Mouse (Mus musculus): ENCODE measurements at regions not wholly inside any gene's neighbourhood (a gene's known extent, or its start where the extent isn't known, plus 50 kb on each side); places are given as distances from the start of the nearest gene placed in this dataset.

DNA sequence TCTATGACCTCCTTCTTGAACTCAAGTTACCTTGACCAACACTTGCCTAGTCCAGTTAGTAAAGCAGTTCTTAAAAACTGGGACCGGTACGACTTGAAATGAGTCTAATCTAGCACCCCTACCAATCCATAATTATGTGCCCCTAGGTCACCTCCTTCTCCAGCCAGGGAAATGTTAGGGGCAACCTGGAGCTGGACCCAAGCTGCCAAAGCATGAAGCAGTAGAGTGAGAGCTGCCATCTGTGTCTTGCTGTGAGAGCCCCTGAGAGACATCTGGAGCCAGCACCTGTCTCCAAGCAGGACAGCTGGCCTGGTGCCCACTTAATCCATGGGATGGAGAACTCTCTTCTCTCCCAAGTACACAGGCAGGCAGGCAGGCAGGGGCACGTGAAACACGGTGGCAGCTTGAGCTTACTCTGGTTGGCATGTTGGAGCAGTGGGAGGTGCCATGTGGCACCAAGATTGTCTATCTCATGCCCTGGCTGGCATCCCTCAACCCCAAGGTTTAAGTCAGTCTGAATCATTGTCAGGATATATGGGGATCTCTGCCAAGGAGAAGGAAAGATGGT lies 1473.8 kb upstream of the Gm6569 start:
- Histone ChIP-seq H3K4me1 (ENCODE audit: control insufficient read depth, insufficient read depth, low read length) (no peaks in the 10 kb centered on the region), H3K9ac (ENCODE audit: low read length) (no peak overlapping the region), H3K27ac (ENCODE audit: low read depth, low read length) (no peak overlapping the region), H3K9me3 (replicated peaks; ENCODE audit: control insufficient read depth, low read length) (no peaks in the 10 kb centered on the region), H3K27me3 (replicated peaks; ENCODE audit: control insufficient read depth, insufficient read depth, low read length) (no peaks in the 10 kb centered on the region), H3K4me2 (ENCODE audit: low read length) (no peak overlapping the region), H3K36me3 (ENCODE audit: control insufficient read depth, insufficient read depth, low read length) (no peaks in the 10 kb centered on the region), H3K4me3 (ENCODE audit: low read depth, low read length) (no peak overlapping the region)
- 83% methylated on average over 4 of the region's 4 CpGs for WGBS
- ATAC-seq = 0 out of 2 replicates have a peak, but pooled peaks have one; percentile 48
- DNase-seq (ENCODE audit: low spot score) = peak; percentile 46

DNA sequence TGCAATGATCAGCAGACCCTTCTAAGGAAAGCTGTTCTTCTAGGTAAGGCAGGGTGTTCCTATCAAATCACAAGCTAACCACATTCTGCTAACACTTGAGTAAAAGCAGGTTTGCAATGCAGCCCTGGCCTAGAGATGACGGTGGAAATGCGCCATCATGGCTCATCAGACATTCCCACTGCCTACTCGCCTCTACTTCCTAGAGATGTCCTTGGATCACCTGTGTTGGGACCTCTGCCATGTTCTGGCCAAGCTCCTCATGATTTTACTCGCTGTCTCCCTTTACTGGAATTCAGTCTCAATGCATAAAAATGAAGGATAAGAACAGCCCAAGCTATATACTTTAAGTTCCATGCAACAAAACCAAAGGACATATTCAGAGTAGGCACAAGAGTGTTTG lies 1461.3 kb upstream of the Gm6569 start:
- Histone ChIP-seq H3K27me3 (replicated peaks; ENCODE audit: control insufficient read depth, insufficient read depth, low read length) (no peaks in the 10 kb centered on the region), H3K9me3 (replicated peaks; ENCODE audit: control insufficient read depth, low read length) (no peaks in the 10 kb centered on the region), H3K4me1 (ENCODE audit: control insufficient read depth, insufficient read depth, low read length) (no peaks in the 10 kb centered on the region), H3K4me3 (ENCODE audit: low read depth, low read length) (no peak overlapping the region), H3K36me3 (ENCODE audit: control insufficient read depth, insufficient read depth, low read length) (no peaks in the 10 kb centered on the region), H3K27ac (ENCODE audit: low read depth, low read length) (no peak overlapping the region), H3K9ac (ENCODE audit: low read length) (no peak overlapping the region), H3K4me2 (ENCODE audit: low read length) (no peak overlapping the region)
- 88% methylated on average over 4 of the region's 4 CpGs for WGBS
- no peak for DNase-seq (ENCODE audit: low spot score)
- ATAC-seq = no peak

- Histone ChIP-seq H3K9me3 (replicated peaks; ENCODE audit: control insufficient read depth, low read length) (no peaks in the 10 kb centered on the region), H3K9ac (ENCODE audit: low read length) (no peak overlapping the region), H3K36me3 (ENCODE audit: control insufficient read depth, insufficient read depth, low read length) (no peaks in the 10 kb centered on the region), H3K27ac (ENCODE audit: low read depth, low read length) (no peak overlapping the region), H3K27me3 (replicated peaks; ENCODE audit: control insufficient read depth, insufficient read depth, low read length) (no peaks in the 10 kb centered on the region), H3K4me1 (ENCODE audit: control insufficient read depth, insufficient read depth, low read length) (peaks cover 1% of the 10 kb centered on the region; the same call in 1 of the 2 replicates), H3K4me3 (ENCODE audit: low read depth, low read length) (no peak overlapping the region), H3K4me2 (ENCODE audit: low read length) (no peak overlapping the region)
- DNase-seq (ENCODE audit: low spot score) (peak; percentile 34), ATAC-seq (no peak)
These were observed 1457.2 kb upstream of the Gm6569 start for GRCm38 (mm10) chr15:72377201-72377600.

- no peak overlapping the region for H3K9ac ChIP-seq (ENCODE audit: low read length)
- WGBS = 17% methylated on average over 4 of the region's 4 CpGs
- no peaks in the 10 kb centered on the region for H3K36me3 ChIP-seq (ENCODE audit: control insufficient read depth, insufficient read depth, low read length)
- no peak overlapping the region for H3K4me3 ChIP-seq (ENCODE audit: low read depth, low read length)
- H3K4me1 ChIP-seq (ENCODE audit: control insufficient read depth, insufficient read depth, low read length) = peaks cover 11% of the 10 kb centered on the region
- no peak overlapping the region for H3K4me2 ChIP-seq (ENCODE audit: low read length)
- no peaks in the 10 kb centered on the region for H3K9me3 ChIP-seq (replicated peaks; ENCODE audit: control insufficient read depth, low read length)
- ATAC-seq = no peak
- DNase-seq (ENCODE audit: low spot score) = no peak
- no peak overlapping the region for H3K27ac ChIP-seq (ENCODE audit: low read depth, low read length)
- H3K27me3 ChIP-seq (replicated peaks; ENCODE audit: control insufficient read depth, insufficient read depth, low read length) = no peaks in the 10 kb centered on the region
These were observed 1455.1 kb upstream of the Gm6569 start for GRCm38 (mm10) chr15:72379291-72379690.

DNA sequence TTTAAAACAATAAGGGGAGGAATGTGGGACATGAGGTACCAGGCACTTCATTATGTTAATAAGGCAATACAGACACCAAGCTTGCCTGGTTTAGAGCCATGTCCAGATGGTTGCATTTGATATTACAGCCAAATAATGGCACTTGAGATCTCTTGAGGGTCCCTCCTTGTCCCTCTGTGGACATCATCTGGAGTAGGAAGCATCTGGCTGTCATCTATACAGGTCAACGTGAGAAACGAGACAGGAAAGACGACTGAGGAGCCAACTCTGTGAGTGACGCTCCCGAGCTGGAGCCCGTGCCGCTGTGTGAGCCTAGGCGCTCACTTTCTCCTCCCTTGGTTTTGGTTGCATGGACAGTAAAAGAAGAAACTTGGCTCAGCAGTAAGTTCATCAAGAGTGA lies 1453.2 kb upstream of the Gm6569 start:
- H3K9ac ChIP-seq (ENCODE audit: low read length) = no peak overlapping the region
- H3K4me1 ChIP-seq (ENCODE audit: control insufficient read depth, insufficient read depth, low read length) = peaks cover 11% of the 10 kb centered on the region
- whole genome bisulfite sequencing = 58% methylated on average over 8 of the region's 8 CpGs
- H3K36me3 ChIP-seq (ENCODE audit: control insufficient read depth, insufficient read depth, low read length) = no peaks in the 10 kb centered on the region
- H3K4me2 ChIP-seq (ENCODE audit: low read length) = no peak overlapping the region
- H3K27me3 ChIP-seq (replicated peaks; ENCODE audit: control insufficient read depth, insufficient read depth, low read length) = no peaks in the 10 kb centered on the region
- no peaks in the 10 kb centered on the region for H3K9me3 ChIP-seq (replicated peaks; ENCODE audit: control insufficient read depth, low read length)
- peak; percentile 38; the same call in 1 of the 2 replicates for ATAC-seq
- H3K4me3 ChIP-seq (ENCODE audit: low read depth, low read length) = no peak overlapping the region
- H3K27ac ChIP-seq (ENCODE audit: low read depth, low read length) = no peak overlapping the region
- DNase-seq (ENCODE audit: low spot score) = peak; percentile 39

DNA sequence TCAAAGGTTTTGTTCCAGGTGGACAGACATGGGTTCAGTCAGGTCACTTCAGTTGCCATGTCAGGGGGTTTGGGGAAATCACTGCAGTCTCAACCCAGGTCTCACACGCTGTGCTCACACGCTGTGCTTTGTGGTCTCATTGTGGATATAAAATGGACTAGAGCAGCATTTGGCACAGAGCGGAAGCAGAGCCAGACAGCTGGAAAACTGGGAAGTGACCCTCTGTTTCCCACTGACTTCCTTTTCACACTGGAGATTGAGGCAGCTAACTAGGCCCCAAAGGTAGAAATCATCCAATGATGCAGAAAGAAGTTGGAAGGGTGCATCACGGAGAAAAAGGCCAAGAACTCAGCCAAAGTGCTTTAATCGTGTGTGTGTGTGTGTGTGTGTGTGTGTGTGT lies 1452.6 kb upstream of the Gm6569 start:
- 45% methylated on average over 5 of the region's 5 CpGs for WGBS
- Histone ChIP-seq H3K9ac (ENCODE audit: low read length) (no peak overlapping the region), H3K4me2 (ENCODE audit: low read length) (no peak overlapping the region), H3K36me3 (ENCODE audit: control insufficient read depth, insufficient read depth, low read length) (no peaks in the 10 kb centered on the region), H3K27me3 (replicated peaks; ENCODE audit: control insufficient read depth, insufficient read depth, low read length) (no peaks in the 10 kb centered on the region), H3K4me1 (ENCODE audit: control insufficient read depth, insufficient read depth, low read length) (peaks cover 11% of the 10 kb centered on the region), H3K4me3 (ENCODE audit: low read depth, low read length) (no peak overlapping the region), H3K27ac (ENCODE audit: low read depth, low read length) (0 out of 2 replicates have a peak overlapping the region, but pooled peaks have one; percentile 67), H3K9me3 (replicated peaks; ENCODE audit: control insufficient read depth, low read length) (no peaks in the 10 kb centered on the region)
- ATAC-seq = no peak; the same call in 1 of the 2 replicates
- DNase-seq (ENCODE audit: low spot score) = peak; percentile 10

DNA sequence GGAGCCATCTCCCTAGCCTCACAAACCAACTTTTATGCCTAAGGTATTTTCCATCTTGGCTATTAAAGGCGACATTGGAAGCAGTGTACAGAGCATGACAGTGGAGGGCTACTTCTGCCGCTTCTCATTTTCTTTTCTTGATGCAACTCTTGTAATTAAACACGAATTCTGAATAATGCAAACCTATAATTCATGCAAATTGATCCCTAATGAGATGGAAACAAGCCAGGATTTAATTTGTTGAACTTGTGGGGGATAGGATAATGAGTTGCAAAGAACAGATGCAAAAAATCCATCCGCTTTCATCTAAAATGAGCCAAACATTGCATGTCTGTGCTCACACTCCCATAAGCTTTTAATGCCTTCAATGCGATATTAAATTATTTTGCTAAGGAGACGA lies 1451.8 kb upstream of the Gm6569 start:
- WGBS = 16% methylated on average over 6 of the region's 6 CpGs
- Histone ChIP-seq H3K27me3 (replicated peaks; ENCODE audit: control insufficient read depth, insufficient read depth, low read length) (no peaks in the 10 kb centered on the region), H3K4me2 (ENCODE audit: low read length) (no peak overlapping the region), H3K4me1 (ENCODE audit: control insufficient read depth, insufficient read depth, low read length) (peaks cover 11% of the 10 kb centered on the region), H3K4me3 (ENCODE audit: low read depth, low read length) (no peak overlapping the region), H3K9me3 (replicated peaks; ENCODE audit: control insufficient read depth, low read length) (no peaks in the 10 kb centered on the region), H3K27ac (ENCODE audit: low read depth, low read length) (peak overlapping the region; percentile 67), H3K9ac (ENCODE audit: low read length) (no peak overlapping the region), H3K36me3 (ENCODE audit: control insufficient read depth, insufficient read depth, low read length) (no peaks in the 10 kb centered on the region)
- ATAC-seq (peak; percentile 88), DNase-seq (ENCODE audit: low spot score) (peak; percentile 95)

- H3K4me3 ChIP-seq (ENCODE audit: low read depth, low read length) = no peak overlapping the region
- WGBS = 53% methylated on average over 3 of the region's 3 CpGs
- no peaks in the 10 kb centered on the region for H3K27me3 ChIP-seq (replicated peaks; ENCODE audit: control insufficient read depth, insufficient read depth, low read length)
- no peak overlapping the region for H3K9ac ChIP-seq (ENCODE audit: low read length)
- peak; percentile 60; the same call in 1 of the 2 replicates for ATAC-seq
- H3K9me3 ChIP-seq (replicated peaks; ENCODE audit: control insufficient read depth, low read length) = no peaks in the 10 kb centered on the region
- no peaks in the 10 kb centered on the region for H3K36me3 ChIP-seq (ENCODE audit: control insufficient read depth, insufficient read depth, low read length)
- DNase-seq (ENCODE audit: low spot score) = peak; percentile 44
- H3K4me2 ChIP-seq (ENCODE audit: low read length) = no peak overlapping the region
- peak overlapping the region; percentile 67 for H3K27ac ChIP-seq (ENCODE audit: low read depth, low read length)
- peaks cover 11% of the 10 kb centered on the region for H3K4me1 ChIP-seq (ENCODE audit: control insufficient read depth, insufficient read depth, low read length)
These were observed 1451.3 kb upstream of the Gm6569 start for GRCm38 (mm10) chr15:72383062-72383461.

GRCm38 (mm10) chr15:72383470-72383869 lies 1450.9 kb upstream of the Gm6569 start:
- DNase-seq (ENCODE audit: low spot score) = peak; percentile 11

More at GRCm38 (mm10) chr15:72383470-72383869, 1450.9 kb upstream of the Gm6569 start:
- Histone ChIP-seq H3K4me1 (ENCODE audit: control insufficient read depth, insufficient read depth, low read length) (peaks cover 11% of the 10 kb centered on the region), H3K4me3 (ENCODE audit: low read depth, low read length) (no peak overlapping the region), H3K27ac (ENCODE audit: low read depth, low read length) (peak overlapping the region; percentile 48), H3K4me2 (ENCODE audit: low read length) (no peak overlapping the region), H3K27me3 (replicated peaks; ENCODE audit: control insufficient read depth, insufficient read depth, low read length) (no peaks in the 10 kb centered on the region), H3K9ac (ENCODE audit: low read length) (no peak overlapping the region), H3K36me3 (ENCODE audit: control insufficient read depth, insufficient read depth, low read length) (no peaks in the 10 kb centered on the region), H3K9me3 (replicated peaks; ENCODE audit: control insufficient read depth, low read length) (no peaks in the 10 kb centered on the region)
- peak; percentile 19; the same call in 1 of the 2 replicates for ATAC-seq
- WGBS = 29% methylated on average over 1 of the region's 1 CpGs
